Mouse (Mus musculus) hindbrain, embryonic 11.5 days (tissue): ENCODE data around the gene Nucb1. TPM values are rescaled to one million over a fixed set of nuclear protein-coding genes. Genes with fewer than 3 reads are reported as not detected.
A peak's percentile ranks its signal among the peaks of the same experiment; 100 is the strongest.
"Not testable (repeated sequence)": the region's sequence is repeated elsewhere in the genome, so short reads cannot be mapped to it uniquely, and the experiment has no call there.

Experiments used
- ATAC-seq: fragments of 200-750 bp; cut with Nextera tagmentation; 2 replicates; pipeline ENCODE4 v1.8.0; 2017; ENCODE audit warnings: mild to moderate bottlenecking, moderate TSS enrichment, moderate library complexity; ENCODE audit not compliant: low FRiP score
- DNase-seq: peaks from one replicate; pipeline ENCODE4 v3.0.0-alpha.2; 2015; ENCODE audit warnings: low spot score
- H3K27ac ChIP-seq: fragments of 300-500 bp; sonication (generic); 2 replicates; pipeline ENCODE4 v1.5.1; 2014; ENCODE audit warnings: mild to moderate bottlenecking, low read depth, low read length
- H3K27me3 ChIP-seq: fragments of 300-500 bp; sonication (generic); 2 replicates; pipeline ENCODE4 v1.6.1; 2014; ENCODE audit warnings: mild to moderate bottlenecking, low read length, moderate library complexity, mixed read lengths; ENCODE audit not compliant: control insufficient read depth, insufficient read depth
- H3K36me3 ChIP-seq: fragments of 300-500 bp; sonication (generic); 2 replicates; pipeline ENCODE4 v1.6.1; 2014; ENCODE audit warnings: mild to moderate bottlenecking, low read length, moderate library complexity, mixed read lengths; ENCODE audit not compliant: control insufficient read depth, insufficient read depth
- H3K4me1 ChIP-seq: fragments of 300-500 bp; sonication (generic); replicated peaks from 2 replicates; pipeline ENCODE4 v1.6.1; 2014; ENCODE audit warnings: low read length, mixed read lengths; ENCODE audit not compliant: control insufficient read depth, insufficient read depth
- H3K4me2 ChIP-seq: fragments of 300-500 bp; sonication (generic); replicated peaks from 2 replicates; pipeline ENCODE4 v1.6.1; 2014; ENCODE audit warnings: mild to moderate bottlenecking, low read depth, low read length
- H3K4me3 ChIP-seq: fragments of 300-500 bp; sonication (generic); 2 replicates; pipeline ENCODE4 v1.5.1; 2014; ENCODE audit warnings: low read depth, low read length
- H3K9ac ChIP-seq: fragments of 300-500 bp; sonication (generic); 2 replicates; pipeline ENCODE4 v1.6.1; 2014; ENCODE audit warnings: low read depth, low read length
- H3K9me3 ChIP-seq: fragments of 300-500 bp; sonication (generic); 2 replicates; pipeline ENCODE4 v1.6.1; 2016; ENCODE audit warnings: low read length; ENCODE audit not compliant: control insufficient read depth
- WGBS: fragments of 180-500 bp; shearing (Covaris S2); extraction: QIAGEN DNeasy Blood & Tissue Kit; methylation state at CpG from one replicate; pipeline ENCODE4 v1.1.7; 2014; 5-methylcytosine and 5-hydroxymethylcytosine counted together
- polyA plus RNA-seq: library from polyadenylated mRNA; unstranded; fragments of >200 nt; fragmentation: Nextera tagmentation; extraction: Ambion mirVana; gene quantifications from 2 replicates; pipeline ENCODE4 v1.2.1, GENCODE M21; 2014

The Nucb1 gene
- polyA plus RNA-seq, 1 experiment from 2014 or later: 92.7 TPM

GRCm38 (mm10) chr7:45489578-45489977 is 20.6 kb downstream of the Nucb1 start:
- WGBS: 79% methylated on average over 7 of the region's 7 CpGs
- ATAC-seq (no peak), DNase-seq (no peak)
- H3K9me3 ChIP-seq: no peaks in the 10 kb centered on the region
- H3K4me2 ChIP-seq: no peak overlapping the region
- H3K27me3 ChIP-seq: no peaks in the 10 kb centered on the region
- H3K27ac ChIP-seq: no peak overlapping the region
- H3K36me3 ChIP-seq: 0 out of 2 replicates have a peak, but pooled peaks cover 3% of the 10 kb centered on the region
- no peak overlapping the region for H3K9ac ChIP-seq
- no peaks in the 10 kb centered on the region for H3K4me1 ChIP-seq
- no peak overlapping the region for H3K4me3 ChIP-seq

GRCm38 (mm10) chr7:45488293-45489204 is 21.7 kb downstream of the Nucb1 start, which contains the start of gene Dhdh:
TSS of gene Dhdh (minus strand) at chr7:45488805.
- H3K4me1 ChIP-seq: no peaks in the 10 kb centered on the region
- peak within 1 kb of the TSS; percentile 28 for H3K4me3 ChIP-seq
- no peaks in the 10 kb centered on the region for H3K9me3 ChIP-seq
- H3K36me3 ChIP-seq: 0 out of 2 replicates have a peak, but pooled peaks cover 3% of the 10 kb centered on the region
- H3K27me3 ChIP-seq: no peaks in the 10 kb centered on the region
- peak within 1 kb of the TSS; percentile 49 for H3K4me2 ChIP-seq
- 7% methylated on average over 38 of the region's 38 CpGs for WGBS
- H3K9ac ChIP-seq: peak within 1 kb of the TSS; percentile 68
- H3K27ac ChIP-seq: peak within 1 kb of the TSS; percentile 43
- DNase-seq: peak; percentile 73
- peak; percentile 72 for ATAC-seq

GRCm38 (mm10) chr7:45487861-45488292 is 22.3 kb downstream of the Nucb1 start:
- H3K9ac ChIP-seq: peak overlapping the region; percentile 68
- peak overlapping the region; percentile 43 for H3K27ac ChIP-seq
- ATAC-seq (peak; percentile 33), DNase-seq (peak; percentile 52)
- H3K9me3 ChIP-seq: no peaks in the 10 kb centered on the region
- H3K4me3 ChIP-seq: peak overlapping the region; percentile 28
- 22% methylated on average over 11 of the region's 11 CpGs for WGBS
- no peaks in the 10 kb centered on the region for H3K36me3 ChIP-seq
- H3K27me3 ChIP-seq: no peaks in the 10 kb centered on the region
- peak overlapping the region; percentile 49 for H3K4me2 ChIP-seq
- H3K4me1 ChIP-seq: no peaks in the 10 kb centered on the region

GRCm38 (mm10) chr7:45486761-45487415 is 23.3 kb downstream of the Nucb1 start, which contains the start of gene Gm45808:
TSS of gene Gm45808 (minus strand) at chr7:45486811.
- 82% methylated on average over 12 of the region's 12 CpGs for WGBS
- ATAC-seq: no peak
- Histone ChIP-seq H3K4me2 (no peak within 1 kb of the TSS), H3K9me3 (no peaks in the 10 kb centered on the region), H3K4me3 (no peak within 1 kb of the TSS), H3K9ac (no peak within 1 kb of the TSS), H3K27me3 (no peaks in the 10 kb centered on the region), H3K27ac (no peak within 1 kb of the TSS), H3K36me3 (no peaks in the 10 kb centered on the region), H3K4me1 (no peaks in the 10 kb centered on the region)
- DNase-seq: no peak

- H3K27ac ChIP-seq: no peak overlapping the region
- H3K4me2 ChIP-seq: no peak overlapping the region
- no peaks in the 10 kb centered on the region for H3K4me1 ChIP-seq
- no peak overlapping the region for H3K4me3 ChIP-seq
- no peaks in the 10 kb centered on the region for H3K27me3 ChIP-seq
- WGBS: 77% methylated on average over 7 of the region's 7 CpGs
- no peak for ATAC-seq
- DNase-seq: no peak
- H3K9ac ChIP-seq: no peak overlapping the region
- no peaks in the 10 kb centered on the region for H3K36me3 ChIP-seq
- H3K9me3 ChIP-seq: no peaks in the 10 kb centered on the region
Measured at GRCm38 (mm10) chr7:45486158-45486557, 24.0 kb downstream of the Nucb1 start.

GRCm38 (mm10) chr7:45484985-45485384 is 25.2 kb downstream of the Nucb1 start:
- not testable (repeated sequence) for H3K36me3 ChIP-seq, DNase-seq, H3K4me2 ChIP-seq, H3K27me3 ChIP-seq, H3K9me3 ChIP-seq, H3K4me1 ChIP-seq, H3K9ac ChIP-seq, ATAC-seq, H3K27ac ChIP-seq, H3K4me3 ChIP-seq
- WGBS: 94% methylated on average over 5 of the region's 5 CpGs

GRCm38 (mm10) chr7:45482166-45482565 is 28.0 kb downstream of the Nucb1 start:
- no peak overlapping the region for H3K9ac ChIP-seq
- H3K4me1 ChIP-seq: no peaks in the 10 kb centered on the region
- H3K4me2 ChIP-seq: no peak overlapping the region
- H3K4me3 ChIP-seq: no peak overlapping the region
- 89% methylated on average over 1 of the region's 1 CpGs for WGBS
- H3K9me3 ChIP-seq: no peaks in the 10 kb centered on the region
- no peaks in the 10 kb centered on the region for H3K36me3 ChIP-seq
- no peak for ATAC-seq
- no peak overlapping the region for H3K27ac ChIP-seq
- no peak for DNase-seq
- H3K27me3 ChIP-seq: no peaks in the 10 kb centered on the region

GRCm38 (mm10) chr7:45481374-45481927 is 28.8 kb downstream of the Nucb1 start, which contains the start of gene Tulp2:
TSS of gene Tulp2 (plus strand) at chr7:45481877.
- Histone ChIP-seq H3K9ac (no peak within 1 kb of the TSS), H3K4me1 (no peaks in the 10 kb centered on the region), H3K4me2 (no peak within 1 kb of the TSS), H3K27ac (no peak within 1 kb of the TSS), H3K4me3 (no peak within 1 kb of the TSS), H3K9me3 (no peaks in the 10 kb centered on the region), H3K36me3 (no peaks in the 10 kb centered on the region), H3K27me3 (no peaks in the 10 kb centered on the region)
- WGBS: 53% methylated on average over 15 of the region's 15 CpGs
- peak; percentile 71; the same call in 1 of the 2 replicates for ATAC-seq
- DNase-seq: peak; percentile 70
